Mouse (Mus musculus) heart, adult 8-10 months (tissue): Measurements from ENCODE around the gene Fam180a. TPM values are rescaled to one million over a fixed set of nuclear protein-coding genes. Genes with fewer than 3 reads are reported as not detected.
"Not testable (repeated sequence)": the region's sequence is repeated elsewhere in the genome, so short reads cannot be mapped to it uniquely, and the experiment has no call there.

ENCODE experiments used
- DNase-seq: peaks from one replicate; pipeline ENCODE4 v3.0.0; 2022; ENCODE audit warnings: low spot score
- total RNA-seq, 4 experiments: library from RNA; stranded (reverse); gene quantifications; 2 replicates each; pipeline ENCODE4 v1.2.4; 2022

Fam180a gene
- total RNA-seq: under 1 TPM; 0.44 to 0.62 (median 0.53) TPM

DNA sequence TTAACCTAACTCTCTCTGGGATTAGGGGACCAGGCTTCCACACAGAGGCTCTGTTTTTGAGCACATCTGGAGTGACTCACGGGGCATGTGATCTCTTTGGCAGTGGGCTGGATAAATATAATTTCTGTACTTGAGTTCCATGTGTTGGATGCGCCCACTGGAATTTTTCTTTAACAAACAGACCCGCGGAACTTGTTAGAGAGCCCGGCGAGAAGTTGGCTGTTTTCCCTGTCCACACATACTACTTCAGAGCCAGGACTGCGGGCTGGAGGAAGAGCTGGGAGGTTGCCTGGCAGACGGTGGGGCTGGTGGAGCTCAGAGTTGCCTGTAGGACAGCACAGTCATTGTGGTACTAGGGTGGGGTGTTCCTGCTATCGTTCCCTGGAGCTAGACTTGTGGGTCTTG, at the start of gene Fam180a:
Gene Fam180a, minus strand, starts transcription at position 31 of the 405 bp plus-strand sequence.
- peak; percentile 57 for DNase-seq

DNA sequence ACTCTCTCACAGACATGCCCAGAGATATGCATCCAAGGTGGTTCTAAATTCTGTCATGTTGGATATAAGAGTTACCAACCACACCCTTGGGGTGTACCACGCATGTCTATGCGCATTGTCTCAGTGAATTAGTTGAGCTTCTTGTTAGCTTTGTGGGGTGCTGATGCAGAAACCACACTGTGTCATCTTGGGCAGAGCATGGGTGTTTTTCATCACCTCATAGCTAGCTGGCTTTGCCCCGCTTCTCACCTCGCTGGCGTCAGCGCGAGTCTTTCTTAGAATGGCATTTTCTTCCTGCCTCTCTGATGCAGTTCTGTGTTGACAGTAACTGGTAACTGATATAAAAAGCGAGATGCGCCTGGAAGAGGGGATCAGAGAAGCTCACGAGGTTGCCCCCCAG, 48.1 kb upstream of the Fam180a start:
- DNase-seq: no peak

DNA sequence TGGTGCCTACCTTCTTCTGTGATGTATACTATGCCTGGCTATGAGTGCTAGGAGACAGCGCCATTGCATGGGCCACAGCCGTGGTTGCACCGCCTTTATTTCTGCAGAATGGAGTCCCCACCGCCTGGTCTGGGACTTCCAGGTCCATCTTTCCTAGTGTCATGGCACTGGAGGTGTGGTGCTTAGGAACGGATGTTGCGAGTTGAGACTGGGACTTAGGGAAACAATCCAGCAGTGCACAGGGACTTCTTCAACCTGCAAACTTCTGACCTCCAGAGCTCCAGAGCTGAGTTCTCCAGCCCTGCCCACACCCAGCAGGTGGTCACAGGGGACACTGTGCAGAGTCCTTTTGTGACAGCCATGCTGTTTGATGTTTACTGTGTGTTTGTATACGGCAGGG, 44.4 kb upstream of the Fam180a start:
- no peak for DNase-seq

DNA sequence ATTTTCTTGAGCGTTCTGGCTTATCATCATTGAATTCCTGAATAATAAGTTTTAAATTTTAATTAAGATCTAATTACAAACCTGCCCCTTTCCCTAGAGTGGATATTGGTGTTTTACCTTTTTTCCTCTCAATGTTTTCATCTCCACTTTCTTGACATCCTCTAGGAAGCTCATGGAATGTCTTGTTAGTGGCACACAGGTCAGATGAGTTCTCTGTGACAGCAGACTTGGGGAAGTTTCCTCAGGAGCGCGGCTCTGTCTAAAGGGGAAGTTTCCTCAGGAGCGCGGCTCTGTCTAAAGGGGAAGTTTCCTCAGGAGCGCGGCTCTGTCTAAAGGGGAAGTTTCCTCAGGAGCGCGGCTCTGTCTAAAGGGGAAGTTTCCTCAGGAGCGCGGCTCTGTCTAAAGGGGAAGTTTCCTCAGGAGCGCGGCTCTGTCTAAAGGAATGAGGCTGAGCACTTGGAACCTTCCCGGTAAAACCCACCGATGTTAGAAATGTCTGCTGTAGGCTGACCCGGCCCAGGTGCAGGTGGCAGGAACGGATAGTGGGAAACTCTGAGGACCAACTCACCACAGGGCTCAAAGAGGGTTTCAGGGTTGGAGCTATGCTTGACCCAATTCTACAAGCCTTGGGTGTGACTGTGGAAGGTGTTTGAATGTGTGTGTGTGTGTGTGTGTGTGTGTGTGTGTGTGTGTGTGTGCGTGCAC, 43.8 kb upstream of the Fam180a start:
- not testable (repeated sequence) for DNase-seq

DNA sequence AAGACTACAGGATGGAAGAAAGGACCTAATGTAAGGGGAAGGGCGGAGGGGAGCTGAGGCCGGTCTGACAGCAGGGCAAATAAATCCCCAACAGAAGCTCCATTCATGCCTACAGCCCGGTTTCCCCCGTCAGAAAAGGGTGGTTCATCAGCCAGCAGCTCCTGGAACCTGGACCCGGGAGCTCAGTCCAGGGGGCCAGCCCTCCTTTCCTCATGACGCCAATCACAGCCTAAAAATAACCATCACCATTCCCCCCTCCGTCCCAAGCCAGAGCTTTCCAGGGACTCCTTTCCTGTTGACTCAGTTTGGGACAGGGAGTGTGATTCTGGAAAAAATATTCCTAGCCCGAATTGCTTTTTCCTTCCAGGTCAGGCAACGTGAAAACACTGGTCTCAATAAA, 36.7 kb upstream of the Fam180a start:
- peak; percentile 67 for DNase-seq

DNA sequence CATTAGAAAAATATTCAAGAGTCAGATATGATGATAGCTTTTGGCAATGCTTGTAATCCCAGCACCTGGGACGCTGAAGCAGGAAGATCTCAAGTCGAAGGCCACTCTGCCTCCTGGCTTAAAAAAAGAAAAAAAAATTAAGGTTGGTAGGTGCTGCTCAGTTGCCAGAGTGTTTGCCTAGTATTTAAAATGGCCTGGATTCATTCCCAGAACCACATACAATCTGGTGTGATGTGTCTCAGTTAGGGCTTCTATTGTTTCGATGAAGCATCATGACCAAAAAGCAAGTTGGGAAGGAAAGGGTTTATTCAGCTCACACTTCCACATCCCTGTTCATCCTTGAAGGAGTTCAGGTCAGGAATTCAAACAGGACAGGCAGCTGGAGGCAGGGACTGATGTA, 29.4 kb upstream of the Fam180a start:
- DNase-seq: no peak

DNA sequence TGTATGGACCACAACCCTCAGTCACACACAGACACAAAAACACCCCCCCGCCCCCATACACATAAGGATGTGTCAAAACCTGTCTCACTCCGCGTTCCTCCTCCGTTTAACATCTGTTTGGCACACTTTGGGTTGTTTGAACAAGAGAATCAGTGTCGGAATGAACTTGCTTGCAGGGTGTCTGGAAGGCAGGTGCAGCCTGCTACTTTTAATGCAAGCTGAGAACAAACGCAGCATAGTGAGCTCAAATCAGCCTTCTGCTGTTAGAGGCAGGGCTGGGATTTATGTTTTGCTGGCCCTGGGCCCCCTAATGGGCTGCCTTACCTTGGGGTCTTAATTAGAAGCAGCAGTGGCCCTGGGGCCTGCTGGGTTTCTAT, 28.7 kb upstream of the Fam180a start:
- no peak for DNase-seq

DNA sequence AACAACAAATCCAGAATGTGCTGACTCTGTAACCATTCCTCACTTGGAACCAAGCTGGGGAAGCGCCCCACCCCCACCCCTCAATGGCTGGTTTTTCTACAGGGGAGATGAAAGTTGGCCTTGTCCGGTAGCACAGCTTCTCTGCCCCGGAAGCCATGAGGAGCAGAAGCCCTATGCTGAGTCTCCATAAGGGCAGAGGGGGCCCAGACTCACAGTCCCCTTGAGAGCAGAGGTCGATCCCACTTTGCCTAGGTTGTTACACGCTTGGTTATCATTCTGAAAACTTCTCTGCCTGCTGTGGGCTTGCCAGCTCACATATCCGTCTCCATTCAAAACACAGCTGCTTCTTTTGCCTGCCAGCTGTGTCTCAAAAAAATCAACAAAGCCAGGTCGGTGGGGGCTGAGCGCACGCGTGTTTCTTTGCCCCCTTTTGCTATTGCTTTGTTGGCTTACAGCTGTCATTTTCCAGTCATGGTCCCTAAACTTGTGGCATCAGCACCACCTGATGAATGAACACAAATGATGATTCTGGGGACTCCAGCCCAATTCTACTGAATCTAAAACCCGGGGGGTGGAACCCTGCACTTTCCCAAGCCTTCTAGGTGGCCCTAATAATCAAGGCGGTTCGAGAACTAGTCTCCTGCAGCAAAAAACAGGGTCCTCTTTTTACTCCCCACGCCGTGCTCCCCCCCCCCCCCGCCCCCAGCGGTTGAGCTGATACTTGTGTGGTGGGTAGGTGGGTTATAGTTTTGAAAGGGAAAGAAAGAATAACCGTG, 28.1 kb upstream of the Fam180a start:
- no peak for DNase-seq

DNA sequence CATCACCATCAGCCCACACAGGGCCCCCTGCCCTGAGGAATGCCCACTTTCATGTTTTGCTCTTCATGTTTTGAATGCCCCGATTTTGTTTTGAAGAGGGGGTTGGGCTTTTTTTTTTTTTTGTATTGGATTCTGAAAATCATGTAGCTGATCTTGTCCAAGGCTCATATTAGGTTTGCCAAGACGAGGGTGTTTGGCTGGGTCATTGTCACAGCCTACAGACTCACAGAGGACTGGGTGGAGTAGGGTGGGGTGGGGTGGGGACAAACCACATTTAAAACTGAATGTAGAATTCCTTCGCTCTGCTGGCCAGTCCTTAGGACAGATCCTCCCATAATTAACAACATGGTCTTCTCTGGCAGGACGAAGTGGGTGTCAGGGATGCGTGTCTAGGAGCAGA, 27.5 kb upstream of the Fam180a start:
- DNase-seq: no peak

DNA sequence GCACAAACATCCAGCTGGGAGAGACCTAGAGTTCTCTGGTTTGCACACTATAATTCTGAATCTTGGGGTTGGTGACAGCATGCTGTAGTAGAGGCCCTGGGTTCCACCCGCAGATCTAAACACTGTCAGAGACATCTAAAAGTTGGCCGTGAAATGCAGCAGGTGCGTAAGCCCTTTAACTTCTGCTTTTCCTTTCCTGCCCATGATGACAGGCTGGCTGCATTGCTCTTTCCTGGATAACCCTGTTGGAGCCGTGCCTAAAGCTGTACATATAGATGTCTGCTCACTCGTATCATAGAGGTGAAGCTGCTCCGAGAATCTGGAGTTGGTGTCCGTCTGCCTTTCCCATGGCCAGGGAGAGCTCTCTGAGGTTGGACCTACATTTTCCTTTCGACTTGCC, 26.9 kb upstream of the Fam180a start:
- DNase-seq: no peak

DNA sequence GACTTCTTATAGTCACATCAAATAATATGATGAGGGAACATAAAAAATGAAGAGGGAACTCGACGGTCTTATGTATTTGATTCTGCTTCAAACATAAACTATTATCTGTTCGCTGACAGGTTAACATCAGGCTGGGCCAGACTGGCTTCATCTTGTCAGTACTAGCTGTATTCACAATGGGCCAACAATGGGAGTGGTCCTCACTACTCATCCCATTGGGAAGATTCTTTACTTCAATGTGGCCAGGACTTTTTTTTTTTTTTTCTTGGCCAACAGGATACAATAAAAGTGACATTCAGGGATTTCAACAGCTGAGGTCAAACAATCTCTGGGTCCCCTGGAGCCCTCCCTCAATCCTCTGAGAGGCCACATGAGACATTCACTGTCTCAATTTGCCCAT, 25.9 kb upstream of the Fam180a start:
- no peak for DNase-seq

DNA sequence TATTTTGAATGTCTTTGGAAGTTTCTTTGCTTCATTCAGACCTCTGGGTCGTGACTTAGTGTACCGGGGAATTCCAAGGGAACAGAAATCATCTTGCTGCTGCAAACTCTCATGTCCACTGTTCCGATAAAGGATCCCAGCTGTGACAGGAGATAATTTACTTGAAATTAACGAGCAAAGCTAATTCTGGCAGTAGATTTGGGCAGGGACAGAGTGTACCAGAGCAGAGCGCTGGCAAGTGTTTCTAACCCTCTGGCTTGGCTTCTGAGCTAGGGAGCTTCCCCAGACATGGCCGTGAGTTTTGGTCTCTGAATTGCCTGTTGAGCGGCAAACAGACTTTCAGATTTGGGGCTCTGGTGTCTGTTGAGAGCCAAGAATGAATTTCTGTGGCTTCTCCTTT, 23.8 kb upstream of the Fam180a start:
- peak; percentile 87 for DNase-seq

DNA sequence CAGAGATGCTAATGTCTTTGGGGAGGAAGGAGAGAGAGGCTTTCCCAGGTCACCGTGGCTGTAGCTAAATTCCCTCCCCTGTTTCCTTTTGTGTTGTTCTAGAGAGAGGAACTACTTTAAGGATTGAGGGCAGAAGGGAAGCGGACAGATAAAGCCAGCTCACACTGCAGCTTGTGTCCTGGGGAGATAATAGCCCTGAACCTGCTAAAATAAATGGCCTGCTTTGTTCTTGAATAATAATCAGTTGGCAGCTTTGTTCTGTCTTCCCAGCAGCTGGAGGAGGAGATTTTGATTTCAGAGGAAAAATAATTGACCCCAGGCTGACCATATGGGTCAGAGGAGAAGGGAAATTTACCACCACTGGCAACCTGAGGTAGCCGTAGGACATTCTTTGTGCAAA, 12.7 kb upstream of the Fam180a start:
- DNase-seq: no peak

DNA sequence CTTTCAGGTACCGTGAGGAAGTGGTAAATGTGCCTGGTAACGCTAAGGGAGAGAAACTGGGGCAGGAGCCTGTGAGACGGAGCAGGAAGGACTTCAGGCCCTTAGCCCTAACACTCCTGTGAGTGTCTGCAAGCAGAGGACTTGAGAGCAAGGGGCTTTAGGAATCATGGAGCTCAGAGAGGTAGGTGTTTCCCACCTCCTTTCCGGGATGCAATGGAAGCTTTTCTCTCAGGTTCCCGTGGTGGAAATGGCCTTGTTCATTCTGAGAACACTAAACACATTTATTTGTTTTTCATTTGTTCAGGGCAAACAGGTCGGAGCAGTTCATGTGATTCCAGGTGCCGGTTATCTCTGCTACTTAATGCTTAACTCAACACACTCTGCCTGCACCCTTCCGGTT, 11.9 kb upstream of the Fam180a start:
- DNase-seq: no peak

DNA sequence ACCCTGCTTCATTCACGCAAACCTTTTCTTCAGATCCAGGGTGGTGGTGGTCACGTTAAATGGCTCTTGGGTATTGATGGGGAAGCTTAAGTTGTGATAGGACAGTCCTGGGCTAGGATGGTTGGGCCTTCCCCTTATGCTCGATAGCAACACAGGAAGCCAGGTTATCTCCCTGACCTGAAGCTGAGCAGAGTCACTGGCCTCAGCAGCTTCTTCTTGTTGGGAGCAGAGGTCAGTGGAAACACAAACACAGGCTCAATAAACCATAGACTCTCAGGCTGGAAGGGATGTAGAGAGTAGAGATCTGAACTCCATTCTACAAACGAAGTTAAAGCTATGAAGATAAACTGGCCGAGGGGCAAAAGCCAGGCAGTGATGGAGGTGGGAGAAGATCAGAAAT, 9.5 kb upstream of the Fam180a start:
- DNase-seq: no peak

DNA sequence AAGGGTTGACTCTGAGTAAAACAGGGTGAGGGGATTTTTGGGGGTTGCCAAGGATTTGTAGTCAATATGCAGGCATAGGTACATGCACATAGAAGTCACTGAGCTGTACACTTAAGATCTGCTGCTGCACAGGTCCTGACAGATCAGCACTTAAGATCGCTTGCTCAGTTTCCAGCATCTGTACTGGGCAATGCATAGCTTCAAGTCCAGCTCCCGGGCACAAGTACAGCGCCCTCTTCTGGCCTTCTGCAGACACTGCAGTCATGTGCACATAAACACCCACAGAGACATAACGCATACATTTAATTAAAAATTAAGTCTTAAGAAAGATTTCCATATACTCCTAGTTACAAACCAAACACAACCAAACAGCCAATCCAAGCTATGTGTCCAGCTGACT, 8.3 kb upstream of the Fam180a start:
- DNase-seq: no peak

DNA sequence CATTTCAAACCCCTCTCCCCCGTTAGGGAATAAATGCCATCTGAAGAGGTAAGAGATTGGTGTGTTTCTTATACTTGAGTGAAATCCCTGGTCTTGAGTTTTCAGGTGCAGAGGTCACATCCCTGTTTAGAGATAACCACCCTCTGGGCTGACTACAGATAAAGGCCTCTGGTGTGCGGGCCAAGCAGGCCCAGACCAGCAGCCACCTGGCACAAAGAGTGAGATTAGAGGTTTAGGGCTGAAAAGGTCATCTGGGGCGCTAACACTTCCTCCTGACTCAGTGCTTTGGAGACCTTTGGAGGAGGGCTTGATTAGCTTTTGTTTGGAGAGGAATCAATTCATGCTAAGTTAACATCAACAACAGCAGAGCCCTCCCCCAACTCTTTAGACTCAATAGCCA, 7.7 kb upstream of the Fam180a start:
- no peak for DNase-seq

DNA sequence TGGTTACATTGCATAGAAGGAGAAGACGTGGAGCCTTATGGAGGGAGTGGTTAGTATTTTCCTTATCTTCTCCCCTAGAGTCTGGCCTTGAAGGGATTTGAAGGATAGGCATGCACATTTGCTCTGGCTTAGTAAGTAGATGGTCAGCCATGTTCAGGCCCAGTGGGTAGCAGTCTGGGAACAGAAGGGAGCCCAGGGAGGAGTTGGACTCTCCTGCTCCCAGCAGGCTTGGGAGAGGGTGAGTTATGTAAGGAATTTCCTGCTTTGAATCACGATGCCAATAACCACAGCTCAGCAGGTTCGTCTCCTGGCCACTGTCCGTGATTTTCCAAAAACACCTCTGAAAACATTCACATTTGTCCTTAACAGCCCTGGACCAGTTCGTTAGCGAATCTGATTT, 4.9 kb upstream of the Fam180a start:
- no peak for DNase-seq

DNA sequence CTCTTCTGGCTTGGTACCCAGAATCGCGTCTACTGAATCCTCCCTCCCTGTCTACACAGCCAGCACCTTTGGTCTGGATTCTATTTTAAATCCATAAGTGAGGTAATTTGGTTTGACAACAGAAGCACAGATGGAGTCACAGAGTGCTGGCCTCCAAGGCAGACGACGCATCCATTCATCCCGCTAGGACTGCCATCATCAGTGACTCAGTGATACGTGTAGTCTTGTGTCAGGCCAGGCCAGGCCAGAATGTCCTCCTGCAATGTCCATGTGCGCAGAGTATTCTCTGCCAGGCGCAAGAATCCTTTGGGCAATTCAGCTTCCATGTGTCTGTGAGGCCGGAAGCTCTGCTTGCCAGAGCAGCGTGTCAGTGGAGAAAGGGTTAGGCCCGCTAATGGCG, 4.0 kb upstream of the Fam180a start:
- DNase-seq: no peak

DNA sequence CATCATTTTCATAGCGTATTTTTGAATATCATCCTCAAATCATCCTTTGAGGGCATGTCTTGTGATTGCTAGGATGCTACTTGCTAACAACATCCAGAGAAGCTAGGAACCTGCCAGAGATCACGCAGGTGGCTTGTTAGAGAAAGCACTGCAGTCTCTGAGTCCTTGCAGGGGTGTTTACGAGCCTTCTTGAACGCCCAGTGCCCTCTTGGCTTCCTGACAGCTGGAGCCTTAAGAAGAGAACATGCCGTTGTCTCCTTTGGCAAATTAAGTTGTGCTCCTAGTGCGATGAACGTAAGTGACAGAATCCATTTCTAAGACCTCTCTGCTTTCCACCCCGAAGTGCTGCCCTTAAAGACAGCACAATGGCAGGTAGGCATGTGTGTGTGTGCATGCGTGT, 1.6 kb downstream of the Fam180a start:
- no peak for DNase-seq

DNA sequence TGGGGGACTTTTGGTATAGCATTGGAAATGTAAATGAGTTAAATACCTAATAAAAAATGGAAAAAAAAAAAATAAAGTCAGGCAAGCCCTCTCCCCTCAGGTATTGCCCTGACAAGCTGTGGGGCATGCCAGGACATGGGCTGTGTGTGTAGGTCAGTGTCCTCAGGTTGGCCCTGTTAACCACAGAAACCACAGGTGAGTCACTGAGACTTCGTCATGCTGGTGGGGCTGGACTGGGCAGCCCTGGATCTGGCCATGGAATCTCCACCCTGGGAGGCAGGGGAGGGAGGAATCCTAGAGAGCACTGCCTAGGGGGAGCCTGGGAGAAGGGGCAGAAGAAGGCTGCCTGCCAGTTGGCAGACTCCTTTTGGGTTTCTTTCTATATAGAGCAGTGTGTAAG, 2.9 kb downstream of the Fam180a start:
- no peak for DNase-seq

DNA sequence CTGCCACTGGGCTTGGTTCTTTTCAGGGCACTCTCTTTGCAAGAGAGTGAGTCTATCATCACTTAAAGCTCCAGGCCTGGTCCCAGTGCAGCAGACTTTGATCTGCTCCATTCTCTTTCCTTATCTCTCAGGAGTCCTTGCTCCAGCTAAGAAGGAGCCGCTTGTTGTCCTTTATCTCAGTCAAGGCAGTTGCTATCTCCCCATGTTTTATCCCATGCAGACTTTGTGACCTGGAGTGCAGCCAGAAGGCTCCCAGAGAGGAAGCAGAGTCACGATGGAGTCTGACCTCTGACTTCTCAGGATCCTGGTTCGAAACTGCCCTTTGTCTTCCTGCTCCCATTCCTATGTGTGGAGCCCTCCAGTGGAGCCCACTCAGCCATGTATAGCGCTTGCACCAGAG, 4.8 kb downstream of the Fam180a start:
- no peak for DNase-seq

DNA sequence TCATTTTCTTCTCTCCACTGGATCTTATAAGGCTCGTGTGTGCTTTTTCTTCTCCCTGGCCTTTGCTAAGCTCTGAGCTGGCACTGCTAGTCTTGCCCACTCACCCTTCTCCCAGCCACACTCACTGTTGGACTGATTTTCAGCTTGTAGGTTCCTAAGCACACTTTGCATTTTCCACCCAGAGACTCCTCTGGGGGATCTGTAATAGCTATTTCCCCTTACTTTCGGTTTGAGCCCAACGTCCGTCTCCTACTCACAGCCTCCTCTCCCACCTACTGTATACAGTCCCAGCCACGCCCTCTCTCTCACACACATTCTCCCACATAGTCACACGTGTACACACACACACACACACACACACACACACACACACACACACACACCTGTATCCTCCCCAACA, 6.1 kb downstream of the Fam180a start:
- DNase-seq: no peak

DNA sequence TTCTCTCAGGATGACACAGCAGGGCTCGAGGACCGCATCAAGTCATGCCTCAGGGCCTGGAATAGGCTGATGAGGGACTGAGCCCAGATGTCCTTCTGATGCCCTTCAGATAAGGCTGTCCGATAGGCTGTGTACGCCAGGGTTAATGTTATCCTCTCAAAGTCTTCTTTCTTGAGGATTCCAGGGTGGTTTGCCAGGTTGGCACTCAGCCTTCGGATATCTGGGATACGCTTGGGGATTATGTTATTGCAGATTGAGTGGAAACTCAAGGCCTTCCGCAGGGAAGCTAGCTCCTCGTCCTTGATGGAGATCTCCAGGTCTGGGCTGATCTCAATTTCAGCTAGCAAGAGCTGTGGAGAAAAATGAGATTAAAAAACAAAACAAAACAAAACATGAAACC, 12.4 kb downstream of the Fam180a start:
- DNase-seq: no peak
